Mouse (Mus musculus) left cerebral cortex, adult 18-20 months (tissue): Measurements from ENCODE around the gene Kctd5. TPM values are rescaled to one million over a fixed set of nuclear protein-coding genes. Genes with fewer than 3 reads are reported as not detected.
A peak's percentile ranks its signal among the peaks of the same experiment; 100 is the strongest.

ENCODE experiments used
- DNase-seq, 2 experiments: peaks; one replicate each; pipeline ENCODE4 v3.0.0; 2021 to 2022; ENCODE audit warnings: low spot score in 2 of 2, mixed read lengths in 1 of 2
- total RNA-seq, 2 experiments: library from RNA; stranded (reverse); gene quantifications; 2 replicates each; pipeline ENCODE4 v1.2.3; 2021

Kctd5 gene
- total RNA-seq, 2 experiments from 2014 or later: 22.5 to 23.8 TPM

DNA sequence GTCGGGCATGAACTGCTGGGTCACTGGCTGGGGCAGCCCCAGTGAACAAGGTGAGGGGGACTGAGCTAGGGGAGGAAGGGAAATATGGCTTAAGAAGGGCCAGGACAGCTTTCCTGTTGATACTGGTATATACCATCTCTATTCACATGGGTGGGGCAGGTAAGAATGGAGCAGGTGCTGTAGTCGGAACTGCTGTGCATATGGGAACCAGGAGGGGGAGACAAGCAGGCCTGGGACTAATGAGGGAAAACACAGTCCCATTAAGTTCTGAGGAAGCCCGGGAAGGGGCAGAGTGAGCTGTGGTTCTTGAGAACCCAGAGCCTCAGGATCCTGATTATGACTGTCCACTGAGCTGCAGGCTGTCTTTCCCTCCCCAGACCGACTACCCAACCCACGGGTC, 28.8 kb downstream of the Kctd5 start:
- DNase-seq: no peak

DNA sequence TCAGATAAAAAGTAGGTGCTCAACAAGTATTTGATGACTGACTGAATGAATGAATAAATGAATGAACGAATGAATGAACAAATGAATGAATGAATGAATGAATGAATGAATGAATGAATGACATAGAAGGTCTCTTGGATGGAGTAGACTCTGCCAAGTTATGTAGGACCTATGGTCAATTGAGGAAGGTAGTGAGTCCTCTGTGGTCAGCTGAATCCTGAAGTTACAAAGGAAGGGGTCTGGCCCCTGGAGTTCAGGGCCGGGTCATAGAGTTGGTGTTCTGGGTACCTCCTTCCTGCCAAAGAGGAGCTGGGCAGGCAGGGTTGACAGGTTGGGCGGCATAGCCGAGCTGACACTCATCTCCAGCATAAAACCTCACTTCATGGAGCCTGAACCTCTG, 35.4 kb downstream of the Kctd5 start, which contains the start of gene Prss27:
Gene Prss27 (plus strand): TSS at position 301 of the 400 bp plus-strand sequence.
- DNase-seq: no peak

DNA sequence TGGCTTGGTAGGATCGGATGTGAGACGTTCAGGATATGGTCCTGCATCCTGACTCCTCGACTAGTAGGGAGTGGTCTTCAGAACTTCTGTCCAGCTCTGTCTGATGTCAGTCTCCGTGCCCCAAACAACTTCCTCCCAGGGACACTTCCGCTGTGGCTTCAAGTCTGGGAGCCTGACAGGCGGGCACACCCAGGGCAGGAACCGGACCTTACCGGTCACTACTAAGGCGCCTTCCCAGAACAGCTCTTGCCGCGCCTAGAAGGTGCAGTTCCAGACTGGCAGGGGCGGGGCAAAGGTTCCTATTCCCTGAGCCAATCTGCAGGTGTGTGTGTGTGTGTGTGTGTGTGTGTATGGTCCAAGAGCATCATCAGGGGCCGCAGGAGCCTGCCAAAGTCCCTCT, 35.9 kb downstream of the Kctd5 start:
- no peak for DNase-seq

DNA sequence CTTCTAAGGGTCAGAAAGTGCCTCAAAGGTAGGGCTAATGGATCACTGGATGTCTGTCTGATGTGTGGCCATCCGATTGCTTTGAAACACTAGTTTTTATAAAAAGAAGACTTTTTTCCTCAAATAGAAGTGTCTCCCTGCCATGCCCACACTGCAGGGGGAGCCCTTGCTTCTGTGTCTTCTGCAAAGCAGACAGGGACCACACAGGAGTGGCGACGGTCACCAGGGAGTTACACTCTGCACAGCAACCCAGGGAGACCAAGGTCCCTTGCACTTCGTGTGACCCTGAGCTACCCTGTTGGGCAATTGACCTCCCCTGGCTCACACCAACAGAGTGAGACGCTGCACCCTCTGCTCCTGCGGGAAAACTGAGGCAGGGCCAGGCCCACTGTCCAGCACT, 36.3 kb downstream of the Kctd5 start:
- DNase-seq: no peak

DNA sequence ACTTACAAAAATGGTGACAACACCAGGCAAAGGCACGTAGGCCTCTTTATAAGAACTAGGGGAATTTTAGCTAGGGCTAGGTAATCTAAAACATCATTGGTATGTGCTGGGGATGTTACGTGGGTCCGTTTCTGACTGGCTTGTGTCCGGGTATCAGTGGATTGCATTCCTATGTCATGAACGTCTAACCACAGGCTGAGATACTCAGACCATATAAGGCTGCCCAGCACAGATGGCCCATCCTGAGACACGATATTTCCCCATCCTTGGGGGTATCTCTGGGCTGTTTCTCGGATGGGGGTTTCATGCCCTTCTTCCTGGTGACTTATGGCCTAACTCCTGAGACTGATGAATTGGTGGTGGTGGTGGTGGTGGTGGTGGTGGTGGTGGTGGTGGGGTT, 38.2 kb downstream of the Kctd5 start:
- no peak for DNase-seq

DNA sequence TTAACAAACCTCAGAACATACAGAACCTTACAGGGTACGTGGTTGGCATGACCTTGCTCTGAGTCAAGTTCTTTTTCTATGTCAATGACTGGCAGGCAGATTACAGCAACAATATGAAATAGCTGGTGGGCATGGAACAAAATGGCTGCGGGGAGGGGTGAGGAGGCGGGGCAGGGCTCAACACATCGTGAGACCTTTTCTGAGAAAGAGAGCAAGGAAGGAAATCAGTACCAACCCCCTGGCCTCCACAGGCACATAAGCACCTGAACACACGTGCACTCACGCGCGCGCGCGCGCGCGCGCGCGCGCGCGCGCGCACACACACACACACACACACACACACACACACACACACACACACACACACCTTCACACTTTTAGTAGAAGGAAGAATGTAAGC, 42.7 kb downstream of the Kctd5 start:
- DNase-seq: no peak

DNA sequence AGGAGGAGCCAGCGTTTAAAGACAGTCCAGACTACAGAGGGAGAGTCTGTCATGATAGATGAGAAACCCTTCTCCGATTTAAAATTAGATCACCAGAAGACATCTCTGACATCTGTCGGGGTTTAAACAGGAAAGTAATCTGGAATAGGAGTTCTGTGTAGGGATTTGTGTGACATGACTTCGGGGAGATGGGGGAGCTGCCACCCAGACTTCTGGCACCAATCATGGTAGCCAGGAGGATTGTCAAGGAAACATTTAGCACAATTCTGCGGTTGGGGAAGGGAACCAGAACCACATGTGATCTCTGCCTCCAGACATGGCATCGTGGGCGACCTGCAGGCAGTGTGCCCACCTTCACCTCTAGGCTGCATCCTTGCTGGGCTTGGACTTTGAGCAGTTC, 43.8 kb downstream of the Kctd5 start:
- no peak for DNase-seq

DNA sequence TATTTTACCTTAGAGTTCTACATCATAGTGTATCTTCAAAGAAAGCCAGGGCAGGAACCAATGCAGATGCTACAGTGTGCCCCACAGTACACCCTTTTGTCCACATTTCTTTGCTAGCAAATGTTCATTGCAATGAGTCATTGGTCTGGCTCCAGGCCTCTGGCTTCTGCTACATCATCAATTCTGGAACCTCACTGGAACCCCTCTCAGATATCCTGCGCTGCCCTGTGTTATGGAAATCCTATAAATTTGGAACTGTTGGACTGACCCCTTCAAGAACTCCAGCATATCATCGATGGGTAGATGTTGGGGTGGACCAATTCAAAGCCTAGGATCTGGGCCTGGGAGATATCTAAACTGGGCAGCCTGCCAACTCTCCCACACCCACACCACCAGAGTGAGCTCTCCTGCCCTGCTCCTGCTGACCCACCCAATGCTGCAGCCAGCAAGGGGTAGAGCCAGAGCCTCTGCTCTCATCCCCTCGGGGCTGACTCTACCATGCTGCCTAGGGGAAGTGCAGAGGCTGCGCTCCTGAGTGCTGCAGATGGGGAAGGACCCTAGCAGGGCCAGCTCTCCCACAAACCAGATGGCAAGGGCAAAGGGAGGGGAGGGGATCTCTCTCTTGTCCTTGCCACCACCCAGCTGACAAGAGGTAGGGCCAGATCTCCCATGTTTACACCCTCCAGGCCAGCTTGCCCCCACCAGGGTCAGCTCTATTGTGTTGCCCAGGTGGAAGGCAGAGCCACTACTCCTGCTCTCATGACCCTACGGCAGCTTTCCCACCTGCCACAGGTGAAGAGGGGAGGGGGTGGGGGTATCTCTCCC, 51.7 kb downstream of the Kctd5 start:
- no peak for DNase-seq

DNA sequence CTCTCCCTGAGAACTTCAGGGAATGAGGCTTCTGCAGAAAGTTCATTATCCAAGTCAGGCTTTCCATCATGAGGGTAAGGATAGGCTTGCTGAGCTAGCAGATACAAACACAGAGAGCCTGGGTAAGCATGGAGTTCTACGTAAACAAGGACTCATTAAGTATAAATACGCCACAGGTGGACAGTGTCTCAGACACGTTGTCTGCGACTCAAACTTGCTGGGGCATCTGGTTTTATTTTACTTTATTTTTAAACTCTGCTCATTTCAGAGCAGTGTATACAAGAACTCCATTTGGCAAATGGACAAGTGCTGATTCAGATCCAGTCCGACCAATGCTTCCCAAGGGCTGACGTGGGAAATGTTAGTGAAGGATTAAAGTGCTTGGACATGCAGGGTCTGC, 52.6 kb downstream of the Kctd5 start:
- DNase-seq: no peak

DNA sequence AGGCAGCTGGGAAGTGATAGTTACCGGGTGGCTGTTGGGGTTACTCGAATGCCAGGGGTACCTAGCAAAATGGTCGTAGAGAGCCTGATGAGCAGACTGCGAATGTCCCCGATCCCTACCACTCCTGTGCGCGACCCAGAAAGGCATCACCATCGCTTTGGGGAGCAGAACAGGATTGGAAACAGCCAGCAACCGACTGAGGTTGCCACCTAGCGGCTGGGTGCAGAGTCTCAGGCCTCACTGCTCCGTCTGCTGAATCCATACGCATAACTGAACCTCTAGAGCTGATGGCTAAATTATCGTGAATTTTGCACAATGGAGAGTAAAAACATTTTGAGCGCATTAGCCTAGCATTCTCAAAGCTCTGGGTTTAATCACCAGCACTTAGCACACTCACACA, 57.6 kb downstream of the Kctd5 start:
- DNase-seq: peak; percentile 34 to 43

DNA sequence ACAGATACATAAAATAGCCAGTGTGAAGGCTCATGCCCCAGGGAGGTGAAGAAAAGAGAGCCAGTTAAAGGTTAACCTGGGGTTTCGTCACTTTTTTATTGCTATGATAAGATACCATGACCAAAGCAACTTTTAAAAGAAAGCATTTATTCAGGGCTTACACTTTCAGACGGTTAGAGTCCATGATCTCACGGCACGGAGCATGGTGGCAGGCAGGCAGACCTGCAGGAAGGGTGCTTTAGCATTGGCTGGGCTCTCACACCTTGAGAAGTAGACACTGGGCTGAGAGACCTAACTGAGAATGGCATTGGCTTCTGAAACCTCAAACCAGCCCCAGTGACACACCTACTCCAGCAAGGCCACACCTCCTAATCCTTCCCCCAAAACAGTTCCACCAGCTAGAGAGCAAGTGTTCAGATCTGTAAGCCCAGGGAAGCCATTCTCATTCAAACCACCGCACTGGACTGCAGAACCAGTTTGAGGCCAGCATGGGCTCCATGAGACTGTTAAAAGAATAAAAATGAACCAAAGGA, 58.8 kb downstream of the Kctd5 start:
- no peak for DNase-seq

DNA sequence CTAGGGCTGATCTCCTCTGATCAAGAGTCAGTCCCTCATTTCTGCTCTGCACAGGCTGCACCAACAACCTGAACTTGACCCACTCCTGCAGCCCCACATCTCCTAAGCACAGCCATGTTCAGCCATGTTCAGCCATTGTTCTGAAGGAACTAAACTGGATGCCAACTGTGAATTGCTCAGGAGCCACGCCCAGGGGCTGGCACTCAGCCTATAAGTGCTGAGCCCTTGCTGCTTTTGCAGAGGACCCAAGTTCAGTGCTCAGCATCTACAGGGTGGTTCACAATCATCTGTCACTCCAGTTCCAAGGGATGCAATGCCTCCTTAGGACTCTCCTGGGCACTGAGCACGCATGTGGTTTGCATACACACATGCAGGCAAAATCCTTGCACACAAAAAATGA, 60.4 kb downstream of the Kctd5 start:
- no peak for DNase-seq

DNA sequence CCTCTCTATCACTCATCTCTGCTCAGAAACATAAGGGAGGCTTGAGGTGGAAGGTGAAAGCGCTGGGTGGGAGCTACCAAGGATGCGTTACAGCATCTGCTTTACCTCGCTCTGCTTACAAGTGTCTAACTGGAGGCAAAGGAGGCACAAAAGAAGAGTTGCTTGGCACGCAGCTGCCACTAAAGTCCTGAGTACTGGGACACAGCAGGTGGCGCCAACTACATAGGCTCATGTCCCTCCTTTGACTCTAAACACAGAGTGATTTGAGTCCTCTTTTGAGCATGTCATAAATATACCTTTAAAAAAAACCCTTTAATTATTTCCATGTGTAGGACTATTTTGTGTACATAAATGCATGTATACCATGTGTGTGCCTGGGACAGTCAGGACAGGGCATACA, 63.7 kb downstream of the Kctd5 start:
- DNase-seq: no peak

DNA sequence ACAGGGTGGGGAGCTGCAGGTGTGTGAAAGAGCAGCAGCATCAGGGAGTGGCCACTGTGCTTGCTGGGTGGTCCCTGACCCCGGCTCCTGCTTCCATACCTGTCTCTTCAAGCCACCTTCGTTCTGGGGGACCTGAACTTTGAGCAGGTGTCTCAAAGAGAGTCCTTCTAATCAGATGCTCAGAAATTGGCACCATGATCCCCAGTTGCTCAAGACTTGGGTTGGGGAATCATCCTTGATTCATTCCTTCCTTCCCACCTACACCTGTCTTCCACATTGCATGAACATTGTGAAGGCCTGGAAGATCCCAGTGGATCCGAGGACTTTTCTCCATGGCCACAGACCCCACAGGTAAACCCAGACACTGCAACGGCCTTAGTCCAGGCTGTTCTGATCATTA, 65.2 kb downstream of the Kctd5 start:
- DNase-seq: no peak

DNA sequence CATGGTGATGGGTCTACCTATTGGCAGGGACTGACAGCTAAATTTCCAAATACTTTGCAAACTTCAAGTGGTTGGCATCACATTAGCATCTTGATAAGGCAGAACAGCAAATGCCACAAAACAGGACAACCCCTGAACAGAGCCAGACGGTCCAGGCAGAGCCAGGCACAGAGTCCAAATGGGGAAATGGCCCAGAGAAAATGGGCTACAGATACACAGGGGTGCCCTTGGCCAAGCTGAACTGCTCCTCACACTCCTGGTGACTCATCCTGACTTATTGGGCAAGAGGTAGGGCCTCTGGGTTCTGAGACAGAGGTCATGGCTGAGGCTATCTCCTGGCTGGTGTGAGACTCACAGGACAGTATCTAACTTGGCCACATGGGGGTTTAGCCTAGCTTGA, 65.9 kb downstream of the Kctd5 start:
- no peak for DNase-seq

DNA sequence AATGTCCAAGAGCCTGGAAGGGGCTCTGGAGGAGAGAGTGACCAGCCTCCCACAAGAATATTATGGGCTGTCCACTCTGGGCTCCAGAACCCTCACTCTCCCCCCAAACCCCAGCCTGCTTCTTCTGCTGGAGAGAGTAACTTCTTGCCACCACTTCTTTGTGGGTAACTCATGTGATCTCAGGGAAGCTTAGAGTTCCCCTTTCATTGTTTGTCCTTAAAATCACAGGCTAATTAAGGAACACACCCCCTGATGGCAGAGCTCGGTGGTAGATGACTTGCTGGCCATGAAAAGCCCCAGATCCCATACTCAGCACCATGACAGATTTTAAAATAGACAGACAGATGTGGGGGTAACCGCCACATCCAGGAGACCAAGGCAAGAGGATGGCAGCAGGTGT, 66.4 kb downstream of the Kctd5 start:
- DNase-seq: no peak

DNA sequence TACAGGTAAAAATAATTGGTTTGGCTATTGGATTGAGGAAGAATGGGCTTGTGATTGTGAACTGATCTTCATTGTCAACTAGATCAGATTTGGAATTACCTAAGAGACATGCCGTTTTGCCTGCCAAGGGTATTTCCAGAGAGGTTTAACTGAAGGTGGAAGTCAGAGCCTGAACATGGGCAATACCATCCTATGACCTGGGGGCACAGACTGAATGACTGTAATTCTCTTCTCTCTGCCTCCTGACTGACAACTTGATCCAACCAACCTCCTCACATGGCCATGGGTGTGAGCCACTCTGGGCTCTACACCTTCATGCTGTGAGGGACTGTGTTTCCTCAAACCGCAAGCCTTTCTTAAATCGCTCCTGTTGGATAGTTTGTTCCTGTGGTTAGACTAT, 68.2 kb downstream of the Kctd5 start:
- no peak for DNase-seq

DNA sequence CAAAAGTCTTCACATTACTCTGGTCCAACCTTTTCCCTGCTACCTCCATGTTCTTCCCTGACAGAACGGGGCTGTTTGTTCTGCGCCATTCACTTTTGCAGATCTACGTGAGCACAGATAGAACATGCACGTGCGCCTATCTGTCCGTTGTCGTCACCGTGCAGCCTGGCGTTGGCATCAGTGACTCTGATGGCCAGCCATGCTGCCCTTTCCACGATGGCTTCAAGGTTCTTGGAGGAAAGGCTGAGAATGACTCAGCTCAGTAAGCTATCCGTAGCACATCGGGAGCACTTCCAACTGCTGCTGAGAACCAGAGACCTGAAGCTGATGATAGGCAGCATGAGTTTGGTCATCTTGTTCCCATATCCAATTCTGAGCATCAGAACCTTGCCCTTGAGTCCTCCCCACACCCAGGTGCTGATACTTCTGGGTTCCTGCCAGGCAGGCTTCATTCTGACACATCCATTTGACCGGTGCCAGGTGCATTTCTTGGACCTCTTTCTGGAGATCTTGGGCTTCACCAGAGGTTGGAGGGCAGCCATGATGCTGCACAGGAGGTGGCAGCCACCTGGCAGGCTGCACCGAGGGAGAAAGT, 69.1 kb downstream of the Kctd5 start:
- DNase-seq: no peak

DNA sequence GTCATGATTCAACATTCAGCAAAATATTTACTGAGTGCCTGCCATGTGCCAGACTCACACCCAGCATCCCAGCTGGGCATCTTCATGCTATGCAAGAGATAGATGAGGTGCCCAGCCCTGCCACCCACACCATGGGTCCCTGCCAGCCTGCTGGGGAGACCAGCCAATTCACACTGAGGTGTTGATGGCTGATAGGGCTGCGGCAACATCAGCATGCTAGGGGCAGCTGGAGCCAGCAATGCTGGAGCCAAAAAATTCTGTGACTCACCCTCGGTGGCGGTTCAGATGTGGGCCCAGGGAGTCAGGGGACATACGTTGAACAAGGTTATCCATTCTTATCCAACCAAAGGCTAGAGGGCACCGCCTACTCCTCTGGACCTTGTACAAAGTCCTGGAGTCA, 72.9 kb downstream of the Kctd5 start:
- DNase-seq: peak; percentile 86 to 91

DNA sequence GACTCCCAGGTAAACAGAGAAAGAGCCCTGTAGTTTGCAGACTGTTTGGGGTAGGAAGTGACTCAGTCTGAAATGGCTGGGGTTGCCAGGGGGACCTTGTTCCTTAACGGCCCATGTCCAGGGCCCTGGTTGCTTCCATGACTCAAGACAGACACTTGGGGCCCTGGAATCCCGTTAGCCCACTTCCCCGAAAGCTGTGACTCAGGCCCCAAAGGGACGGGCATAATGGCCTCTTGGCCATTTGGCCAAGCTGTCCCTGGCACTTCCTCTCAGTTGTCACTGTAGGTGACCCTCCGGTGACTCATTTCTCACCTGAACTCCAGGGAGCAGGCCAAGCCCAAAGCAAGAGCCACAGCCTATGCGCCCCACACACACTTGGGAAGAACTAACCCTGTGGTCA, 74.9 kb downstream of the Kctd5 start:
- DNase-seq: no peak

DNA sequence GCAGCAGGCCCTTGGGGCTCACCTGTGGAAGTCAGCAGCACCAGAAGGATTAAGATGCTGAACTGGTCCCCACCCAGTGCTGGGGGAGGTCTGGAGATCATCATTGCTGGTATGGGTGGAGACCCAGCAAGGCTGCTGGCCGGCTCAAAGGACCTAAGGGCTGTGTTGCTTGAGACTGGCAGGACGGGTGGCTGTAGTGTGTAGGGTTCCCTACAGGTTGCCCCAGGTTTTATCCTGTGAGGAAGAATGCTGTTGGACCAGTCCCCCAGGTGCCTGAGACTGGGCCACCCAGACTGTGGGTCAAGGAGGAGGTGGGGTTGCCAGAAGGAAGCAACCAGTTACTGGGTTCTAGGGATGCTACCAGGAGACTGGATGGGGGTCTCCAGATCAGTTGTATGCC, 75.4 kb downstream of the Kctd5 start, which contains the start of gene Prss22:
Gene Prss22 (minus strand): TSS at position 200 of the 400 bp plus-strand sequence.
- no peak for DNase-seq
